Mouse (Mus musculus) frontal cortex, postnatal 10 days (tissue): Measurements from ENCODE around the gene Gm2026.
"Not testable (repeated sequence)": the region's sequence is repeated elsewhere in the genome, so short reads cannot be mapped to it uniquely, and the experiment has no call there.

Source experiments
- DNase-seq, 2 experiments: peaks; one replicate each; pipeline ENCODE4 v3.0.0; 2022; ENCODE audit warnings: low spot score in 2 of 2, mixed read lengths in 1 of 2

Gene Gm2026

DNA sequence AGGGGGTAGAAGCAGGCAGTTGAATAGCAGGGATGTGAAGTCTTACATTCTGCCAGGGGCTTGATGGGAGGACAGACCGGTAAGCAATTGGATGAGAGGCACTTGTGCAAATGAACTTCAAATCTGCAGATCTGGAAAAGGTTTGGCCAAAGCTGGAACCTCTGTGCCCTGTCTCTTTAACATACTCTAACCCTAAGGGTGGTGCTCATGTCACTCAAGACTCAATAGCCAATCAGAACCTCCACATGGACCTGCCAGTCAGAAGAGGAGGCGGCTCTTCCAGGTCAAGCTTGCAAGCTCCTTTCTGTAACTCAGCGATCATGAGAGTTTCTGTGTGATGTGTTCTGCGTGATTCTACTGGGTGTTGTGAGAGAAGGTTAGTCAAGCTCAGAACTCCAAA, at the start of gene Gm2026:
Gene Gm2026, plus strand, starts transcription at position 301 of the 400 bp plus-strand sequence.
- not testable (repeated sequence) for DNase-seq

GRCm38 (mm10) chr2:175931000-175931399, 34.1 kb upstream of the Gm2026 start, which contains the start of gene Zfp966:
Gene Zfp966, minus strand, starts transcription at chr2:175931100.
- not testable (repeated sequence) for DNase-seq
